Mouse (Mus musculus) forebrain, embryonic 12.5 days (tissue): ENCODE data around the gene Sytl3. TPM values are rescaled to one million over a fixed set of nuclear protein-coding genes. Genes with fewer than 3 reads are reported as not detected.
"Not testable (repeated sequence)": the region's sequence is repeated elsewhere in the genome, so short reads cannot be mapped to it uniquely, and the experiment has no call there.

Source experiments
- ATAC-seq: fragments of 200-750 bp; cut with Nextera tagmentation; 2 replicates; pipeline ENCODE4 v1.8.0; 2017; ENCODE audit warnings: moderate TSS enrichment; ENCODE audit not compliant: low FRiP score
- H3K27ac ChIP-seq: fragments of 300-500 bp; sonication (generic); 2 replicates; pipeline ENCODE4 v1.5.1; 2016; ENCODE audit warnings: mild to moderate bottlenecking
- H3K27me3 ChIP-seq: fragments of 300-500 bp; sonication (generic); 2 replicates; pipeline ENCODE4 v1.6.1; 2016; ENCODE audit warnings: mild to moderate bottlenecking
- H3K36me3 ChIP-seq: fragments of 300-500 bp; sonication (generic); replicated peaks from 2 replicates; pipeline ENCODE4 v1.6.1; 2016; ENCODE audit warnings: mild to moderate bottlenecking
- H3K4me1 ChIP-seq: fragments of 300-500 bp; sonication (generic); 2 replicates; pipeline ENCODE4 v1.6.1; 2016
- H3K4me2 ChIP-seq: fragments of 300-500 bp; sonication (generic); 2 replicates; pipeline ENCODE4 v1.6.1; 2016; ENCODE audit warnings: mild to moderate bottlenecking, moderate library complexity
- H3K4me3 ChIP-seq: fragments of 300-500 bp; sonication (generic); replicated peaks from 2 replicates; pipeline ENCODE4 v1.5.1; 2016; ENCODE audit warnings: mild to moderate bottlenecking
- H3K9ac ChIP-seq: fragments of 300-500 bp; sonication (generic); 2 replicates; pipeline ENCODE4 v1.6.1; 2016; ENCODE audit warnings: mild to moderate bottlenecking
- H3K9me3 ChIP-seq: fragments of 300-500 bp; sonication (generic); 2 replicates; pipeline ENCODE4 v1.6.1; 2016
- WGBS: fragments of 180-500 bp; shearing (Covaris S2); methylation state at CpG from one replicate; pipeline ENCODE4 v1.1.7; 2016; 5-methylcytosine and 5-hydroxymethylcytosine counted together
- polyA plus RNA-seq: library from polyadenylated mRNA; unstranded; fragments of >200 nt; fragmentation: Nextera tagmentation; extraction: Ambion mirVana; gene quantifications from 2 replicates; pipeline ENCODE4 v1.2.1, GENCODE M21; 2016

The Sytl3 gene
- polyA plus RNA-seq, 1 experiment from 2014 or later, result 0.51 TPM

GRCm38 (mm10) chr17:6635781-6636180, 23.1 kb upstream of the Sytl3 start:
- not testable (repeated sequence) for ATAC-seq, H3K27me3 ChIP-seq, H3K9ac ChIP-seq, H3K9me3 ChIP-seq, H3K36me3 ChIP-seq, H3K4me3 ChIP-seq, H3K4me2 ChIP-seq, H3K4me1 ChIP-seq, H3K27ac ChIP-seq
- WGBS, result 85% methylated on average over 2 of the region's 4 CpGs

GRCm38 (mm10) chr17:6636861-6637260, 22.0 kb upstream of the Sytl3 start:
- 88% methylated on average over 5 of the region's 5 CpGs for WGBS
- Histone ChIP-seq H3K9me3 (no peaks in the 10 kb centered on the region), H3K27ac (no peak overlapping the region)

GRCm38 (mm10) chr17:6637434-6637833, 21.5 kb upstream of the Sytl3 start:
- H3K27me3 ChIP-seq, H3K27ac ChIP-seq, H3K4me1 ChIP-seq, H3K36me3 ChIP-seq, H3K9ac ChIP-seq, H3K4me2 ChIP-seq, ATAC-seq, H3K4me3 ChIP-seq, H3K9me3 ChIP-seq: not testable (repeated sequence)
- WGBS, result 98% methylated on average over 4 of the region's 4 CpGs

More at GRCm38 (mm10) chr17:6636861-6637260, 22.0 kb upstream of the Sytl3 start:
- Histone ChIP-seq H3K4me3 (no peak overlapping the region), H3K4me2 (no peak overlapping the region), H3K4me1 (no peaks in the 10 kb centered on the region), H3K9ac (no peak overlapping the region), H3K27me3 (no peaks in the 10 kb centered on the region), H3K36me3 (no peaks in the 10 kb centered on the region)
- no peak for ATAC-seq

GRCm38 (mm10) chr17:6638444-6638843, 20.4 kb upstream of the Sytl3 start:
- 87% methylated on average over 8 of the region's 8 CpGs for WGBS
- not testable (repeated sequence) for ATAC-seq

GRCm38 (mm10) chr17:6639486-6639885, 19.4 kb upstream of the Sytl3 start:
- not testable (repeated sequence) for H3K36me3 ChIP-seq, ATAC-seq, H3K9me3 ChIP-seq, H3K27me3 ChIP-seq, H3K9ac ChIP-seq, H3K4me3 ChIP-seq, H3K4me2 ChIP-seq, H3K27ac ChIP-seq, H3K4me1 ChIP-seq
- 93% methylated on average over 16 of the region's 21 CpGs for WGBS

More at GRCm38 (mm10) chr17:6638444-6638843, 20.4 kb upstream of the Sytl3 start:
- not testable (repeated sequence) for H3K36me3 ChIP-seq, H3K4me3 ChIP-seq, H3K9ac ChIP-seq, H3K4me2 ChIP-seq, H3K27me3 ChIP-seq, H3K4me1 ChIP-seq, H3K9me3 ChIP-seq, H3K27ac ChIP-seq

GRCm38 (mm10) chr17:6640044-6640637, 18.8 kb upstream of the Sytl3 start:
- ATAC-seq, H3K4me1 ChIP-seq, H3K36me3 ChIP-seq, H3K27ac ChIP-seq, H3K9me3 ChIP-seq, H3K4me2 ChIP-seq, H3K9ac ChIP-seq, H3K4me3 ChIP-seq, H3K27me3 ChIP-seq: not testable (repeated sequence)
- 86% methylated on average over 10 of the region's 10 CpGs for WGBS

- not testable (repeated sequence) for ATAC-seq, H3K4me1 ChIP-seq, H3K9me3 ChIP-seq, H3K27ac ChIP-seq, H3K4me2 ChIP-seq, H3K36me3 ChIP-seq, H3K9ac ChIP-seq, H3K4me3 ChIP-seq, H3K27me3 ChIP-seq
- WGBS, result 83% methylated on average over 14 of the region's 14 CpGs
Observed at GRCm38 (mm10) chr17:6640771-6641429, 18.0 kb upstream of the Sytl3 start.

- H3K9me3 ChIP-seq, H3K4me1 ChIP-seq, H3K36me3 ChIP-seq, H3K4me3 ChIP-seq, ATAC-seq, H3K27ac ChIP-seq, H3K4me2 ChIP-seq, H3K27me3 ChIP-seq, H3K9ac ChIP-seq: not testable (repeated sequence)
- WGBS, result 96% methylated on average over 9 of the region's 9 CpGs
Observed at GRCm38 (mm10) chr17:6644210-6644609, 14.7 kb upstream of the Sytl3 start.

GRCm38 (mm10) chr17:6644673-6645072, 14.2 kb upstream of the Sytl3 start:
- H3K27me3 ChIP-seq, H3K4me3 ChIP-seq, H3K4me1 ChIP-seq, H3K27ac ChIP-seq, ATAC-seq, H3K9ac ChIP-seq, H3K4me2 ChIP-seq, H3K9me3 ChIP-seq, H3K36me3 ChIP-seq: not testable (repeated sequence)
- WGBS, result 89% methylated on average over 4 of the region's 4 CpGs

- not testable (repeated sequence) for H3K4me2 ChIP-seq, H3K36me3 ChIP-seq, H3K4me3 ChIP-seq, H3K9ac ChIP-seq, ATAC-seq, H3K4me1 ChIP-seq, H3K27me3 ChIP-seq, H3K27ac ChIP-seq, H3K9me3 ChIP-seq
- 87% methylated on average over 4 of the region's 4 CpGs for WGBS
Observed at GRCm38 (mm10) chr17:6645668-6646067, 13.2 kb upstream of the Sytl3 start.

- H3K27ac ChIP-seq, H3K4me1 ChIP-seq, H3K27me3 ChIP-seq, H3K9ac ChIP-seq, H3K9me3 ChIP-seq, ATAC-seq, H3K36me3 ChIP-seq, H3K4me2 ChIP-seq, H3K4me3 ChIP-seq: not testable (repeated sequence)
- WGBS, result 97% methylated on average over 8 of the region's 8 CpGs
Observed at GRCm38 (mm10) chr17:6646841-6647240, 12.1 kb upstream of the Sytl3 start.

GRCm38 (mm10) chr17:6647452-6647851, 11.4 kb upstream of the Sytl3 start:
- H3K4me2 ChIP-seq, H3K9me3 ChIP-seq, ATAC-seq, H3K36me3 ChIP-seq, H3K4me1 ChIP-seq, H3K4me3 ChIP-seq, H3K27me3 ChIP-seq, H3K27ac ChIP-seq, H3K9ac ChIP-seq: not testable (repeated sequence)
- WGBS, result 97% methylated on average over 3 of the region's 3 CpGs

- not testable (repeated sequence) for H3K4me1 ChIP-seq, H3K27ac ChIP-seq, H3K36me3 ChIP-seq, H3K4me3 ChIP-seq, ATAC-seq, H3K4me2 ChIP-seq, H3K27me3 ChIP-seq, H3K9me3 ChIP-seq, H3K9ac ChIP-seq
- 88% methylated on average over 5 of the region's 7 CpGs for WGBS
Observed at GRCm38 (mm10) chr17:6650904-6651565, 7.9 kb upstream of the Sytl3 start.
